Mouse (Mus musculus) cerebellum, adult 2 months (tissue): ENCODE results near the gene Fitm1. TPM values are rescaled to one million over a fixed set of nuclear protein-coding genes. Genes with fewer than 3 reads are reported as not detected.

Source experiments
- DNase-seq, 2 experiments: peaks; one replicate each; pipeline ENCODE4 v3.0.0; 2021
- H3K27ac ChIP-seq: fragments of 200-500 bp; 2 replicates; pipeline ENCODE4 v1.5.1; 2012; ENCODE audit warnings: low read length, control low read depth, inconsistent platforms; ENCODE audit not compliant: insufficient read depth
- H3K27me3 ChIP-seq: fragments of 200-500 bp; 2 replicates; pipeline ENCODE4 v1.6.1; 2012; ENCODE audit warnings: inconsistent platforms, mild to moderate bottlenecking, low read length, moderate library complexity; ENCODE audit not compliant: control insufficient read depth, insufficient read depth
- H3K4me1 ChIP-seq: fragments of 200-500 bp; 2 replicates; pipeline ENCODE4 v1.6.1; 2011; ENCODE audit warnings: low read length; ENCODE audit not compliant: control insufficient read depth, insufficient read depth
- H3K4me3 ChIP-seq: fragments of 200-500 bp; replicated peaks from 2 replicates; pipeline ENCODE3; 2011; ENCODE audit warnings: mild to moderate bottlenecking, low read depth, low read length, control low read depth; ENCODE audit not compliant: insufficient read depth
- CTCF ChIP-seq: fragments of 200-500 bp; IDR thresholded peaks from 2 replicates; pipeline ENCODE4 v1.5.1; 2011; ENCODE audit warnings: low read depth, mild to moderate bottlenecking, control low read depth, low read length, moderate library complexity, borderline replicate concordance; ENCODE audit not compliant: insufficient read depth
- POLR2A ChIP-seq: fragments of 200-500 bp; IDR thresholded peaks from 2 replicates; pipeline ENCODE4 v1.6.1; 2011; ENCODE audit warnings: low read length, control low read depth, borderline replicate concordance; ENCODE audit not compliant: insufficient read depth
- WGBS: fragments of 180-500 bp; shearing (Covaris S2); methylation state at CpG from one replicate; pipeline ENCODE4 v1.1.7; 2018; 5-methylcytosine and 5-hydroxymethylcytosine counted together
- polyA plus RNA-seq: library from polyadenylated mRNA; depleted of rRNA; stranded (reverse); fragments of >200 nt; gene quantifications from 2 replicates; pipeline ENCODE4 v1.2.3, GENCODE M21; 2012

Gene Fitm1
- polyA plus RNA-seq, 1 experiment: not detected

DNA sequence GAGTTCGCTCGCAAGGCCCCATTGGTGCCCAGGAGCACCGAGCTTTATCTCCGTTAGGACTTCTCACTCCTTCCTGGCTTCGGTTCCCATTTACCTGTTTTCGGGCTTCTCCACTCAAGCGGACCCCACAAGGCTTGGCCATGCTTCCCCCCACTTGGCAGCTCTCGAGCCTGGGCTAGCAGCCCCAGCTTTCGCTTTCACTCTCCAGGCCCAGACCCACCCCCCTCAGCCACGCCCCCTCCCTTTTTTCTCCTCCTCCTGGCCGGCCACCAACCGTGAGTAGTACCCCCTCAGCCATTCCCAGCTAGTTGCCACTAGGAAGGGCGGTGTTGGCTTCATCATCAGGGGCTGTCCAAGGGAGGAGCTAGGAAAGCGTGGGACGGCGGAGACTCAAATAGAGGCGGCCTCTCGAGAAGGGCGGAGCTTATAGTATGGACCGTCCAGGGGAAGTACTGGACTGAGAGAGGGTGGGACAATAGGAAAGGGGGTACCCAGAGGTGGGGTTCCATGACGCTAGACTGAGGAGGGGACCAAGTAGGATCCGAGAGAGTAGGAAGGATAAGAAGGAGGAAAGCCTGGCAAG lies 15.4 kb downstream of the Fitm1 start, which contains the start of gene Psme2:
Gene Psme2 (minus strand): TSS at position 366 of the 583 bp plus-strand sequence.
- WGBS: under 1% methylated on average over 21 of the region's 22 CpGs
- Histone ChIP-seq H3K4me1 (no peaks in the 10 kb centered on the region), H3K4me3 (peak within 1 kb of the TSS; percentile 89), H3K27me3 (no peaks in the 10 kb centered on the region), H3K27ac (peak within 1 kb of the TSS; percentile 70)
- no peak for TF ChIP-seq POLR2A
- no peak for TF ChIP-seq CTCF
- peak; percentile 82 to 87 for DNase-seq

DNA sequence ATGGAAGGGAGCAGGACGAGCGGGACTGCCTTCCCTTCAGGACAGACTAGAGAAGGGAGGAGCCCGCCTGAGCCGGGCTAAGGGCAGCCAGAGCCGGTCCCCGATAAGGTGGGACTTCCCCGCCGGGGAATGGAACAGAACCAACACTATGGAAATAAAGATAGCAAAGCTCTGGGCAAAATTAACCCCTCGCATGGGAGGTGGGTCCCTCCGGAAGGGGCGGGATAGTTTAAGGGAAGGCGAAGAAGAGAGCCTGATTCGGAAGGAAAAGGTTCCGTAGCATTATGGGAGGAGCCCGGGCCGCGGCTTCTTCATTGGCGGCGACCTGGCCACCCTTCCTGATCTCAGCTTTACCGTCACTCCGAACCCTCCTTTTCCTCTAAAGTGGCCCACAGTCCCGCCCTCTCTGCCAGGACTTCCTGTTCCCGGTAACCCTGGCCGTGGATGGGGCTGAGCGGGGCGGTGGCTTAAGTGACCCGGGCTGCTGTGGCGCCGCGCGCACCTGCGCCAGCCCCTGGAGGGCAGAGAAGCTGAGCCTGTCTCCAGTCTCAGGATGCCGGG lies 16.0 kb downstream of the Fitm1 start, which contains the start of gene Rnf31:
Gene Rnf31 (plus strand): TSS at position 378 of the 561 bp plus-strand sequence.
- TF ChIP-seq POLR2A: peak; percentile 72
- TF ChIP-seq CTCF: no peak
- under 1% methylated on average over 33 of the region's 33 CpGs for WGBS
- peak; percentile 92 to 96 for DNase-seq
- H3K27ac ChIP-seq: peak within 1 kb of the TSS; percentile 70
- H3K4me3 ChIP-seq: peak within 1 kb of the TSS; percentile 89
- no peaks in the 10 kb centered on the region for H3K27me3 ChIP-seq
- no peaks in the 10 kb centered on the region for H3K4me1 ChIP-seq

- DNase-seq: peak; percentile 37 to 42
- H3K27me3 ChIP-seq: no peaks in the 10 kb centered on the region
- TF ChIP-seq POLR2A (no peak), CTCF (no peak)
- no peak overlapping the region for H3K27ac ChIP-seq
- 2% methylated on average over 16 of the region's 16 CpGs for WGBS
- peak overlapping the region; percentile 89 for H3K4me3 ChIP-seq
- no peaks in the 10 kb centered on the region for H3K4me1 ChIP-seq
Measured at GRCm38 (mm10) chr14:55592226-55592625, 16.8 kb downstream of the Fitm1 start.

DNA sequence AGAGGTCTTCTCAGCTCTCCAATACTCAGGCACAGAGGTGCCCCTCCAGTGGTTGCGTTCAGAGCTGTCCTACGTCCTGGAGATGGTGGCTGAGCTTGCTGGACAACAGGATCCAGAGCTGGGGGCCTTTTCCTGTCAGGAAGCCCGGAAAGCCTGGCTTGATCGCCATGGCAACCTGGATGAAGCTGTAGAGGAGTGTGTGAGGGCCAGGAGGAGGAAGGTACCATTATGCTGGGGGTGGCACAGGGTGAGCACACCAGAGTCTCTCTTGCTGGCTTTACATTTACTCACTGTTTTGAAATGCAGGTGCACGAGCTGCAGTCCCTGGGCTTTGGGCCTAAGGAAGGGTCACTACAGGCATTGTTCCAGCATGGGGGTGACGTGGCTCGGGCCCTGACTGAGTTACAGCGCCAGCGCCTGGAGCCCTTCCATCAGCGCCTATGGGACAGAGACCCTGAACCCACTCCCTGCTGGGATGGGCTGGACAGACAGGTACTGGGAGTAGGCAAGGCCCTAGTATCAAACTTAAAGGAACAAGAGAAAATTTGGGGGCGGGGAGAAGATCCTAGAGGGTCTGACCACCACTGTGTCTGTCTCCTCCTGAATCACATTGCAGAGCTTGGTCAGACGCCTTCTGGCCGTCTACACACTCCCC lies 20.7 kb downstream of the Fitm1 start:
- WGBS: 39% methylated on average over 13 of the region's 13 CpGs
- H3K4me1 ChIP-seq: no peaks in the 10 kb centered on the region
- TF ChIP-seq CTCF (no peak), POLR2A (no peak)
- no peaks in the 10 kb centered on the region for H3K27me3 ChIP-seq
- no peak overlapping the region for H3K27ac ChIP-seq
- DNase-seq: no peak
- no peak overlapping the region for H3K4me3 ChIP-seq

DNA sequence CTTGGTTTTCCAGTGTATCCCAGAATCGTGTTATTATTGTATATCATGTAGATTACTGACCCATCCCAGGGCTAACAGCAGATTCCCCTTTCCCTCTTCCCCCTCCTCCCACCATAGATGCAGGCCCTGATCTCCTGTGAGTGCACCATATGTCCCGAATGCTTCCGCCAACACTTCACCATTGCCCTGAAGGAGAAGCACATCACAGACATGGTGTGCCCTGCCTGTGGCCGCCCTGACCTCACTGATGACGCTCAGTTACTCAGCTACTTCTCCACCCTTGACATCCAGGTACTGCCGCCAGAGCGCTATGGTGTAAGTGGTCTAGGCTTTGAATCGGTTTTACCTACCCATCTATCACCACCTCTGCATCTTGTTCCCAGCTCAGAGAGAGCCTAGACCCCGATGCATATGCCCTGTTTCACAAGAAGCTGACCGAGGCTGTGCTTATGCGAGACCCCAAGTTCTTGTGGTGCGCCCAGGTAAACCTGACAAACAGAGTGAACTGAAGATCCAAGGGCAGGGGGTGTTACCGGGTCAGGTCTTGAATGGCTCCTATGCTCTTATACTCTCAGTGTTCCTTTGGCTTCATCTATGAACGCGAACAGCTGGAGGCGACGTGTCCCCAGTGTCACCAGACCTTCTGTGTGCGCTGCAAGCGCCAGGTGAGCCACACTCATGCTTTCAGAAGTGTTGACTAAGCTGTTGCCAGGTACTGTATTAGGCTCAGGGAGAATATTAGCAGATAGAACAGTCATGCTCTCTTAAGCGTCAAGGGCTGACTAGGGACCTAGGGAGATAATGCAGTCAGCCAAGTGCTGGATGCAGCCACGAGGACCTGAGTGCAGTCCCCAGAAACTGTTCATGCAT lies 23.3 kb downstream of the Fitm1 start:
- 88% methylated on average over 21 of the region's 21 CpGs for WGBS
- TF ChIP-seq CTCF (no peak), POLR2A (no peak)
- H3K27ac ChIP-seq: no peak overlapping the region
- no peak overlapping the region for H3K4me3 ChIP-seq
- no peak for DNase-seq
- 0 out of 2 replicates have a peak, but pooled peaks cover 3% of the 10 kb centered on the region for H3K4me1 ChIP-seq
- H3K27me3 ChIP-seq: no peaks in the 10 kb centered on the region

GRCm38 (mm10) chr14:55603271-55603632 lies 27.8 kb downstream of the Fitm1 start, which contains the start of gene Irf9:
Gene Irf9, plus strand, starts transcription at chr14:55603571.
- no peak for TF ChIP-seq CTCF
- TF ChIP-seq POLR2A: no peak
- DNase-seq: no peak
- Histone ChIP-seq H3K4me3 (peak within 1 kb of the TSS; percentile 55), H3K4me1 (peaks cover 4% of the 10 kb centered on the region; the same call in 1 of the 2 replicates), H3K27ac (0 out of 2 replicates have a peak within 1 kb of the TSS, but pooled peaks have one; percentile 5), H3K27me3 (no peaks in the 10 kb centered on the region)
- 85% methylated on average over 7 of the region's 7 CpGs for WGBS
